Mouse (Mus musculus) hindbrain, embryonic 12.5 days (tissue): Measurements from ENCODE around the gene Meox2. TPM values are rescaled to one million over a fixed set of nuclear protein-coding genes. Genes with fewer than 3 reads are reported as not detected.
"Not testable (repeated sequence)": the region's sequence is repeated elsewhere in the genome, so short reads cannot be mapped to it uniquely, and the experiment has no call there.

Source experiments
- ATAC-seq: fragments of 200-750 bp; cut with Nextera tagmentation; 2 replicates; pipeline ENCODE4 v1.8.0; 2017; ENCODE audit warnings: moderate TSS enrichment; ENCODE audit not compliant: low FRiP score
- H3K27ac ChIP-seq: fragments of 300-500 bp; sonication (generic); 2 replicates; pipeline ENCODE4 v1.5.1; 2016; ENCODE audit warnings: mild to moderate bottlenecking
- H3K27me3 ChIP-seq: fragments of 300-500 bp; sonication (generic); 2 replicates; pipeline ENCODE4 v1.6.1; 2016; ENCODE audit warnings: mild to moderate bottlenecking
- H3K36me3 ChIP-seq: fragments of 300-500 bp; sonication (generic); 2 replicates; pipeline ENCODE4 v1.6.1; 2016; ENCODE audit warnings: mild to moderate bottlenecking
- H3K4me1 ChIP-seq: fragments of 300-500 bp; sonication (generic); 2 replicates; pipeline ENCODE4 v1.6.1; 2016
- H3K4me2 ChIP-seq: fragments of 300-500 bp; sonication (generic); replicated peaks from 2 replicates; pipeline ENCODE4 v1.6.1; 2016; ENCODE audit warnings: mild to moderate bottlenecking
- H3K4me3 ChIP-seq: fragments of 300-500 bp; sonication (generic); 2 replicates; pipeline ENCODE4 v1.5.1; 2016; ENCODE audit warnings: mild to moderate bottlenecking
- H3K9ac ChIP-seq: fragments of 300-500 bp; sonication (generic); 2 replicates; pipeline ENCODE4 v1.6.1; 2016; ENCODE audit warnings: mild to moderate bottlenecking, moderate library complexity
- H3K9me3 ChIP-seq: fragments of 300-500 bp; sonication (generic); replicated peaks from 2 replicates; pipeline ENCODE4 v1.6.1; 2016; ENCODE audit warnings: mild to moderate bottlenecking
- WGBS: fragments of 180-500 bp; shearing (Covaris S2); methylation state at CpG from one replicate; pipeline ENCODE4 v1.1.7; 2016; 5-methylcytosine and 5-hydroxymethylcytosine counted together
- polyA plus RNA-seq: library from polyadenylated mRNA; unstranded; fragments of >200 nt; fragmentation: Nextera tagmentation; extraction: Ambion mirVana; gene quantifications from 2 replicates; pipeline ENCODE4 v1.2.1, GENCODE M21; 2016

Meox2 gene
- polyA plus RNA-seq: 10.1 and 13.6 TPM in 2 replicates

GRCm38 (mm10) chr12:37108390-37108738 lies at the start of gene Meox2:
Gene Meox2, plus strand, starts transcription at chr12:37108540.
- WGBS: under 1% methylated on average over 12 of the region's 12 CpGs
- Histone ChIP-seq H3K4me1 (peaks cover 14% of the 10 kb centered on the region), H3K36me3 (no peaks in the 10 kb centered on the region), H3K27ac (no peak within 1 kb of the TSS), H3K4me2 (peak within 1 kb of the TSS; percentile 88), H3K9ac (peak within 1 kb of the TSS; percentile 51; the same call in 1 of the 2 replicates), H3K9me3 (no peaks in the 10 kb centered on the region), H3K4me3 (peak within 1 kb of the TSS; percentile 44), H3K27me3 (peaks cover 51% of the 10 kb centered on the region)
- ATAC-seq: peak; percentile 67

GRCm38 (mm10) chr12:37072636-37073035 lies 35.7 kb upstream of the Meox2 start:
- Histone ChIP-seq H3K4me3 (no peak overlapping the region), H3K27me3 (no peaks in the 10 kb centered on the region), H3K27ac (no peak overlapping the region), H3K9ac (no peak overlapping the region), H3K4me1 (no peaks in the 10 kb centered on the region), H3K9me3 (no peaks in the 10 kb centered on the region), H3K4me2 (no peak overlapping the region), H3K36me3 (no peaks in the 10 kb centered on the region)
- no peak for ATAC-seq
- 57% methylated on average over 3 of the region's 3 CpGs for WGBS

GRCm38 (mm10) chr12:37077308-37077707 lies 31.0 kb upstream of the Meox2 start:
- H3K4me2 ChIP-seq: no peak overlapping the region
- H3K27ac ChIP-seq: no peak overlapping the region
- H3K4me1 ChIP-seq: no peaks in the 10 kb centered on the region
- H3K36me3 ChIP-seq: no peaks in the 10 kb centered on the region
- H3K9ac ChIP-seq: no peak overlapping the region
- no peak for ATAC-seq
- H3K9me3 ChIP-seq: no peaks in the 10 kb centered on the region
- H3K27me3 ChIP-seq: no peaks in the 10 kb centered on the region
- H3K4me3 ChIP-seq: no peak overlapping the region
- WGBS: 83% methylated on average over 1 of the region's 1 CpGs

- not testable (repeated sequence) for H3K4me1 ChIP-seq, H3K9ac ChIP-seq, H3K36me3 ChIP-seq, H3K27me3 ChIP-seq, H3K4me3 ChIP-seq, ATAC-seq, H3K9me3 ChIP-seq, H3K27ac ChIP-seq, H3K4me2 ChIP-seq
- WGBS: 54% methylated on average over 5 of the region's 5 CpGs
Measured at GRCm38 (mm10) chr12:37080005-37080404, 28.3 kb upstream of the Meox2 start.

GRCm38 (mm10) chr12:37106541-37106940 lies 1.8 kb upstream of the Meox2 start:
- peaks cover 14% of the 10 kb centered on the region for H3K4me1 ChIP-seq
- H3K27ac ChIP-seq: no peak overlapping the region
- no peak overlapping the region for H3K4me2 ChIP-seq
- no peak overlapping the region for H3K9ac ChIP-seq
- peaks cover 51% of the 10 kb centered on the region for H3K27me3 ChIP-seq
- no peaks in the 10 kb centered on the region for H3K36me3 ChIP-seq
- H3K9me3 ChIP-seq: no peaks in the 10 kb centered on the region
- ATAC-seq: no peak
- no peak overlapping the region for H3K4me3 ChIP-seq
- 36% methylated on average over 8 of the region's 8 CpGs for WGBS

- H3K27me3 ChIP-seq: peaks cover 51% of the 10 kb centered on the region
- H3K27ac ChIP-seq: no peak overlapping the region
- ATAC-seq: no peak
- H3K4me2 ChIP-seq: no peak overlapping the region
- H3K4me3 ChIP-seq: no peak overlapping the region
- H3K9ac ChIP-seq: no peak overlapping the region
- H3K9me3 ChIP-seq: no peaks in the 10 kb centered on the region
- no peaks in the 10 kb centered on the region for H3K36me3 ChIP-seq
- 45% methylated on average over 2 of the region's 2 CpGs for WGBS
- H3K4me1 ChIP-seq: peaks cover 14% of the 10 kb centered on the region
Measured at GRCm38 (mm10) chr12:37107150-37107549, 1.2 kb upstream of the Meox2 start.

- peak overlapping the region; percentile 44 for H3K4me3 ChIP-seq
- 21% methylated on average over 20 of the region's 20 CpGs for WGBS
- no peaks in the 10 kb centered on the region for H3K36me3 ChIP-seq
- H3K4me1 ChIP-seq: peaks cover 14% of the 10 kb centered on the region
- H3K27me3 ChIP-seq: peaks cover 51% of the 10 kb centered on the region
- no peak overlapping the region for H3K9ac ChIP-seq
- peak; percentile 57 for ATAC-seq
- H3K9me3 ChIP-seq: no peaks in the 10 kb centered on the region
- peak overlapping the region; percentile 88 for H3K4me2 ChIP-seq
- H3K27ac ChIP-seq: no peak overlapping the region
Measured at GRCm38 (mm10) chr12:37107713-37108389, 489 bp upstream of the Meox2 start.

GRCm38 (mm10) chr12:37108819-37109473 lies 606 bp downstream of the Meox2 start:
- ATAC-seq: peak; percentile 73
- Histone ChIP-seq H3K4me1 (peaks cover 14% of the 10 kb centered on the region), H3K36me3 (no peaks in the 10 kb centered on the region), H3K27me3 (peaks cover 51% of the 10 kb centered on the region), H3K9ac (peak overlapping the region; percentile 51; the same call in 1 of the 2 replicates), H3K4me3 (peak overlapping the region; percentile 44), H3K4me2 (peak overlapping the region; percentile 88), H3K9me3 (no peaks in the 10 kb centered on the region), H3K27ac (no peak overlapping the region)
- under 1% methylated on average over 29 of the region's 29 CpGs for WGBS

- H3K9ac ChIP-seq: no peak overlapping the region; the same call in 1 of the 2 replicates
Measured at GRCm38 (mm10) chr12:37109474-37110012, 1.2 kb downstream of the Meox2 start.

GRCm38 (mm10) chr12:37110977-37111376 lies 2.6 kb downstream of the Meox2 start:
- H3K9me3 ChIP-seq: no peaks in the 10 kb centered on the region
- no peak for ATAC-seq
- peaks cover 47% of the 10 kb centered on the region for H3K27me3 ChIP-seq
- WGBS: 58% methylated on average over 9 of the region's 9 CpGs
- H3K4me1 ChIP-seq: peaks cover 14% of the 10 kb centered on the region
- no peak overlapping the region for H3K4me3 ChIP-seq
- H3K27ac ChIP-seq: no peak overlapping the region
- no peak overlapping the region for H3K9ac ChIP-seq
- no peak overlapping the region for H3K4me2 ChIP-seq
- no peaks in the 10 kb centered on the region for H3K36me3 ChIP-seq

More at GRCm38 (mm10) chr12:37109474-37110012, 1.2 kb downstream of the Meox2 start:
- peak overlapping the region; percentile 88 for H3K4me2 ChIP-seq
- peak; percentile 61; the same call in 1 of the 2 replicates for ATAC-seq
- H3K36me3 ChIP-seq: no peaks in the 10 kb centered on the region
- 5% methylated on average over 18 of the region's 18 CpGs for WGBS
- peaks cover 51% of the 10 kb centered on the region for H3K27me3 ChIP-seq
- no peaks in the 10 kb centered on the region for H3K9me3 ChIP-seq
- H3K4me1 ChIP-seq: peaks cover 14% of the 10 kb centered on the region
- no peak overlapping the region for H3K27ac ChIP-seq
- H3K4me3 ChIP-seq: peak overlapping the region; percentile 44

GRCm38 (mm10) chr12:37119246-37119645 lies 10.9 kb downstream of the Meox2 start:
- no peak overlapping the region for H3K4me3 ChIP-seq
- H3K9me3 ChIP-seq: no peaks in the 10 kb centered on the region
- 58% methylated on average over 5 of the region's 5 CpGs for WGBS
- no peak overlapping the region for H3K9ac ChIP-seq
- no peak overlapping the region for H3K27ac ChIP-seq
- no peaks in the 10 kb centered on the region for H3K4me1 ChIP-seq
- H3K36me3 ChIP-seq: no peaks in the 10 kb centered on the region
- ATAC-seq: no peak
- no peak overlapping the region for H3K4me2 ChIP-seq
- no peaks in the 10 kb centered on the region for H3K27me3 ChIP-seq

- H3K4me3 ChIP-seq: no peak overlapping the region
- ATAC-seq: no peak
- H3K4me2 ChIP-seq: no peak overlapping the region
- no peaks in the 10 kb centered on the region for H3K4me1 ChIP-seq
- H3K27me3 ChIP-seq: no peaks in the 10 kb centered on the region
- H3K9ac ChIP-seq: no peak overlapping the region
- no peaks in the 10 kb centered on the region for H3K9me3 ChIP-seq
- 94% methylated on average over 2 of the region's 2 CpGs for WGBS
- no peak overlapping the region for H3K27ac ChIP-seq
- no peaks in the 10 kb centered on the region for H3K36me3 ChIP-seq
Measured at GRCm38 (mm10) chr12:37123763-37124162, 15.4 kb downstream of the Meox2 start.
